In genomic region chr1:144330365-144331050, GRCm38 (mm10) we compare ENCODE assay signal across 10 mouse cellular contexts.
DNase-seq lines count a peak whose midpoint lies in the region; ATAC-seq and TF ChIP-seq lines count a peak whose summit lies in the region.
"Had no signal": no experiment of that assay in that cellular context is flagged by ENCODE, and none has a peak within 500 bp of the region (broad histone marks: within the 10 kb centered on the region; RNA-seq: fewer than 3 reads in every experiment).

No protein-coding gene starts in this region.

- 61% methylated on average over 8 of the region's 8 CpGs for WGBS in heart, embryonic 16.5 days
- WGBS in heart, embryonic 12.5 days: 70% methylated on average over 8 of the region's 8 CpGs
- WGBS in macrophage (ENCODE audit: missing documents): 10% methylated on average over 8 of the region's 8 CpGs
- WGBS in thymus, adult 2 months: 4% methylated on average over 8 of the region's 8 CpGs

- no peak overlapping the region for H3K4me3 ChIP-seq in heart, embryonic 16.5 days (ENCODE audit: low read length)
- H3K4me3 ChIP-seq in heart, embryonic 12.5 days: no peak overlapping the region
- H3K4me3 ChIP-seq in macrophage (ENCODE audit: inconsistent target): no peak overlapping the region
- H3K4me3 ChIP-seq in thymus, adult 2 months (ENCODE audit: control insufficient read depth, insufficient read depth, low read length): no peak overlapping the region
- H3K4me3 ChIP-seq: midbrain, embryonic 15.5 days had no signal

- no peaks in the 10 kb centered on the region for H3K36me3 ChIP-seq in heart, embryonic 16.5 days (ENCODE audit: control insufficient read depth, insufficient read depth)
- no peaks in the 10 kb centered on the region for H3K36me3 ChIP-seq in heart, embryonic 12.5 days
- H3K36me3 ChIP-seq in macrophage (ENCODE audit: inconsistent target): no peaks in the 10 kb centered on the region
- no peaks in the 10 kb centered on the region for H3K36me3 ChIP-seq in thymus, adult 2 months (ENCODE audit: control insufficient read depth, insufficient read depth, low read length)
- H3K36me3 ChIP-seq: midbrain, embryonic 15.5 days had no signal

- H3K4me1 ChIP-seq in heart, embryonic 16.5 days (ENCODE audit: control insufficient read depth, insufficient read depth, low read length): no peaks in the 10 kb centered on the region
- H3K4me1 ChIP-seq in heart, embryonic 12.5 days (replicated peaks): no peaks in the 10 kb centered on the region
- H3K4me1 ChIP-seq in thymus, adult 2 months (replicated peaks; ENCODE audit: control insufficient read depth, insufficient read depth, low read length): peaks cover 6% of the 10 kb centered on the region; the same call in 1 of the 2 replicates
- H3K4me1 ChIP-seq: midbrain, embryonic 15.5 days had no signal

- no peaks in the 10 kb centered on the region for H3K9me3 ChIP-seq in heart, embryonic 16.5 days (replicated peaks; ENCODE audit: control insufficient read depth, low read length)
- no peaks in the 10 kb centered on the region for H3K9me3 ChIP-seq in heart, embryonic 12.5 days (replicated peaks)
- H3K9me3 ChIP-seq: midbrain, embryonic 15.5 days had no signal

- DNase-seq in thymus, adult 2 months: peak; percentile 40
- DNase-seq in kidney, postnatal 36 days: no peak
- DNase-seq in gastrocnemius, postnatal 25 days: no peak
- DNase-seq in layer of hippocampus, adult 9-10 months (ENCODE audit: low spot score): no peak
- DNase-seq: cerebellum, adult 9-10 months had no signal

- no peak overlapping the region for H3K9ac ChIP-seq in heart, embryonic 16.5 days (ENCODE audit: low read length)
- no peak overlapping the region for H3K9ac ChIP-seq in heart, embryonic 12.5 days
- H3K9ac ChIP-seq: midbrain, embryonic 15.5 days had no signal

- H3K79me2 ChIP-seq in macrophage (ENCODE audit: inconsistent target): no peaks in the 10 kb centered on the region

- TF ChIP-seq POLR2A in thymus, adult 2 months (IDR thresholded peaks at IDR 0.05; ENCODE audit: control insufficient read depth, extremely low read depth, insufficient read depth, low read length, poor library complexity): no peak

- ATAC-seq in heart, embryonic 16.5 days (replicated peaks; ENCODE audit: extremely low read depth, insufficient read depth, low FRiP score): 0 out of 2 replicates have a peak, but pooled peaks have one; percentile 28
- no peak for ATAC-seq in heart, embryonic 12.5 days (ENCODE audit: insufficient number of reproducible peaks, low FRiP score)
- peak; percentile 100 for ATAC-seq in common myeloid progenitor, adult 5-6 weeks (replicated peaks; ENCODE audit: low read depth, poor library complexity, severe bottlenecking)
- ATAC-seq: midbrain, embryonic 15.5 days had no signal

- H3K4me2 ChIP-seq in heart, embryonic 16.5 days (ENCODE audit: low read depth, low read length): no peak overlapping the region
- H3K4me2 ChIP-seq in heart, embryonic 12.5 days: no peak overlapping the region
- H3K4me2 ChIP-seq: midbrain, embryonic 15.5 days had no signal

- TF ChIP-seq CTCF in thymus, adult 2 months (IDR thresholded peaks at IDR 0.05; ENCODE audit: borderline replicate concordance, control insufficient read depth, extremely low read depth, insufficient read depth, low read length, poor library complexity): no peak

- no peak overlapping the region for H3K27ac ChIP-seq in heart, embryonic 16.5 days (ENCODE audit: low read length)
- H3K27ac ChIP-seq in heart, embryonic 12.5 days (ENCODE audit: poor library complexity, severe bottlenecking): no peak overlapping the region
- H3K27ac ChIP-seq in macrophage: peak overlapping the region; percentile 59
- peak overlapping the region; percentile 47 for H3K27ac ChIP-seq in thymus, adult 2 months (ENCODE audit: control insufficient read depth, insufficient read depth, low read length)
- H3K27ac ChIP-seq: midbrain, embryonic 15.5 days had no signal

- H3K27me3 ChIP-seq in heart, embryonic 16.5 days (ENCODE audit: control insufficient read depth, insufficient read depth, low read length): no peaks in the 10 kb centered on the region
- no peaks in the 10 kb centered on the region for H3K27me3 ChIP-seq in heart, embryonic 12.5 days (replicated peaks)
- H3K27me3 ChIP-seq in thymus, adult 2 months (ENCODE audit: control insufficient read depth, insufficient read depth, low read length): no peaks in the 10 kb centered on the region
- H3K27me3 ChIP-seq: midbrain, embryonic 15.5 days had no signal

Comparison
In these comparisons a context has a peak if more than half of its experiments do, and no peak if none do; other contexts are left out.
1. H3K27ac ChIP-seq: peak in macrophage (single experiment) and thymus, adult 2 months (single experiment); none in heart, embryonic 16.5 days (single experiment) and heart, embryonic 12.5 days (single experiment).